Mouse (Mus musculus) spleen, postnatal 36 days (tissue): Measurements from ENCODE around the gene Suds3.
A peak's percentile ranks its signal among the peaks of the same experiment; 100 is the strongest.

Experiments
- DNase-seq, 2 experiments: peaks; one replicate each; pipeline ENCODE4 v3.0.0; 2022; ENCODE audit warnings: low spot score in 2 of 2, mixed read lengths in 1 of 2

Suds3 gene

GRCm38 (mm10) chr5:117113330-117113729 lies 2.6 kb downstream of the Suds3 start:
- DNase-seq: no peak

GRCm38 (mm10) chr5:117111774-117112112 lies 4.2 kb downstream of the Suds3 start:
- no peak for DNase-seq

- DNase-seq: no peak
Observed at GRCm38 (mm10) chr5:117111064-117111773, 4.7 kb downstream of the Suds3 start.

GRCm38 (mm10) chr5:117109522-117109921 lies 6.4 kb downstream of the Suds3 start:
- no peak for DNase-seq

GRCm38 (mm10) chr5:117108731-117109130 lies 7.2 kb downstream of the Suds3 start:
- no peak for DNase-seq

GRCm38 (mm10) chr5:117108292-117108691 lies 7.6 kb downstream of the Suds3 start:
- DNase-seq: no peak

- DNase-seq: no peak
Observed at GRCm38 (mm10) chr5:117105761-117106160, 10.2 kb downstream of the Suds3 start.

- DNase-seq: no peak
Observed at GRCm38 (mm10) chr5:117104329-117104728, 11.6 kb downstream of the Suds3 start.

GRCm38 (mm10) chr5:117103194-117103929 lies 12.6 kb downstream of the Suds3 start:
- no peak for DNase-seq

GRCm38 (mm10) chr5:117099742-117100141 lies 16.2 kb downstream of the Suds3 start:
- DNase-seq: no peak

- no peak for DNase-seq
Observed at GRCm38 (mm10) chr5:117099008-117099407, 16.9 kb downstream of the Suds3 start.

- DNase-seq: peak; percentile 30 to 37
Observed at GRCm38 (mm10) chr5:117096716-117097115, 19.2 kb downstream of the Suds3 start.

- no peak for DNase-seq
Observed at GRCm38 (mm10) chr5:117094431-117094830, 21.5 kb downstream of the Suds3 start.

- DNase-seq: no peak
Observed at GRCm38 (mm10) chr5:117089786-117090185, 26.1 kb downstream of the Suds3 start.

GRCm38 (mm10) chr5:117089147-117089546 lies 26.8 kb downstream of the Suds3 start:
- no peak for DNase-seq

GRCm38 (mm10) chr5:117087718-117088117 lies 28.2 kb downstream of the Suds3 start:
- no peak for DNase-seq

- no peak for DNase-seq
Observed at GRCm38 (mm10) chr5:117069498-117069894, 46.4 kb downstream of the Suds3 start.

GRCm38 (mm10) chr5:117068808-117069497 lies 47.0 kb downstream of the Suds3 start:
- DNase-seq: no peak

GRCm38 (mm10) chr5:117068181-117068580 lies 47.7 kb downstream of the Suds3 start:
- no peak for DNase-seq

- no peak for DNase-seq
Observed at GRCm38 (mm10) chr5:117061251-117061650, 54.7 kb downstream of the Suds3 start.

- DNase-seq: no peak
Observed at GRCm38 (mm10) chr5:117060484-117061130, 55.3 kb downstream of the Suds3 start.

GRCm38 (mm10) chr5:117049940-117050339 lies 66.0 kb downstream of the Suds3 start:
- DNase-seq: no peak
